Mouse (Mus musculus) myocyte (in vitro differentiated cells): ENCODE measurements around the gene Tlr9.

Experiments
- CEBPB ChIP-seq: IDR thresholded peaks from 2 replicates; pipeline ENCODE4 v1.6.1; 2011; ENCODE audit warnings: mild to moderate bottlenecking, moderate library complexity; ENCODE audit not compliant: poor library complexity, insufficient read depth, severe bottlenecking
- E2F4 ChIP-seq: IDR thresholded peaks from one replicate; pipeline ENCODE4 v1.6.1; 2011; ENCODE audit warnings: mild to moderate bottlenecking, control low read depth, moderate library complexity; ENCODE audit not compliant: insufficient read depth
- POLR2A ChIP-seq: IDR thresholded peaks from one replicate; pipeline ENCODE4 v1.6.1; 2011; ENCODE audit warnings: low read depth, mild to moderate bottlenecking, control low read depth, moderate library complexity; ENCODE audit not compliant: insufficient read length
- SRF ChIP-seq: IDR thresholded peaks from one replicate; pipeline ENCODE4 v1.6.1; 2011; ENCODE audit warnings: low read depth; ENCODE audit not compliant: control insufficient read depth, insufficient read length
- TCF12 ChIP-seq: IDR thresholded peaks from one replicate; pipeline ENCODE4 v1.6.1; 2011; ENCODE audit warnings: mild to moderate bottlenecking, control low read depth; ENCODE audit not compliant: poor library complexity, insufficient read depth, severe bottlenecking

DNA sequence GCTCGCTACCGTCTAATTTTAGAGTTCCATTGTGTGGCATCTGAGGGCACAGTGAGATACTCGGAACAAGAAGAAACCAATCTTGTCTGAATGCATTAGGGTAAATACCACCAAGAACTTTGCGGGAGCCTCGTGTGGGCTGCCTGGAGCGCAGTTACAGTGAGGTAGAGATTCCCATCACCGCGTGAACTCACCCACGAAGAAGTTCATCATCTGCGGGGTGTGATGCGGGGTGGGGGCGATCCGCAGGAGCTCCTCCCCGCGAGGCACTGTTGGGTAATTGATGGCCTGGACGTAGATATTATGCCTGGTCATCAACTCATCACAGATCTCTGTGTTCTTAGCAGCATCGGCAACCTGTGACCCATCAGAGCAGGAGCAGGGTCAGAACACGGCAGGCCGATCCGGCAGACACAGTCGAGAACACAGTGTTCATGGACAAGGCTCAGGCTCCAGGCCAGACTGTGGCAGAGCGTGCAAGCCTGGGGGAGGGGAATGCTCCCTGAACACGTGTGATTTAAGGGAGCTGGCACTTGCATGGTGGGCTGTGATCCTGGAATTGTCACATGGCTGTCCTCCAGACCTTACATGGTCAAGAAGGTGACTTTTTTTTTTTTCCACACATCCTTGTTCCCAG, 12.9 kb downstream of the Tlr9 start:
- TF ChIP-seq E2F4 = no peak
- TF ChIP-seq POLR2A = no peak
- TF ChIP-seq SRF = no peak
- TF ChIP-seq CEBPB = no peak
- TF ChIP-seq TCF12 = no peak
